Mouse (Mus musculus) brain, embryonic 14.5 days (tissue): ENCODE results near the gene Gls.

Experiments
- CTCF ChIP-seq: fragments of 200-500 bp; IDR thresholded peaks from 2 replicates; pipeline ENCODE4 v1.5.1; 2012; ENCODE audit warnings: inconsistent platforms, mild to moderate bottlenecking, moderate library complexity, borderline replicate concordance; ENCODE audit not compliant: insufficient read depth, insufficient read length; ENCODE audit errors: extremely low read depth
- POLR2A ChIP-seq: fragments of 200-500 bp; IDR thresholded peaks from 2 replicates; pipeline ENCODE4 v1.6.1; 2012; ENCODE audit warnings: mild to moderate bottlenecking, inconsistent platforms, borderline replicate concordance; ENCODE audit not compliant: poor library complexity, insufficient read depth, insufficient read length, severe bottlenecking; ENCODE audit errors: extremely low read depth

DNA sequence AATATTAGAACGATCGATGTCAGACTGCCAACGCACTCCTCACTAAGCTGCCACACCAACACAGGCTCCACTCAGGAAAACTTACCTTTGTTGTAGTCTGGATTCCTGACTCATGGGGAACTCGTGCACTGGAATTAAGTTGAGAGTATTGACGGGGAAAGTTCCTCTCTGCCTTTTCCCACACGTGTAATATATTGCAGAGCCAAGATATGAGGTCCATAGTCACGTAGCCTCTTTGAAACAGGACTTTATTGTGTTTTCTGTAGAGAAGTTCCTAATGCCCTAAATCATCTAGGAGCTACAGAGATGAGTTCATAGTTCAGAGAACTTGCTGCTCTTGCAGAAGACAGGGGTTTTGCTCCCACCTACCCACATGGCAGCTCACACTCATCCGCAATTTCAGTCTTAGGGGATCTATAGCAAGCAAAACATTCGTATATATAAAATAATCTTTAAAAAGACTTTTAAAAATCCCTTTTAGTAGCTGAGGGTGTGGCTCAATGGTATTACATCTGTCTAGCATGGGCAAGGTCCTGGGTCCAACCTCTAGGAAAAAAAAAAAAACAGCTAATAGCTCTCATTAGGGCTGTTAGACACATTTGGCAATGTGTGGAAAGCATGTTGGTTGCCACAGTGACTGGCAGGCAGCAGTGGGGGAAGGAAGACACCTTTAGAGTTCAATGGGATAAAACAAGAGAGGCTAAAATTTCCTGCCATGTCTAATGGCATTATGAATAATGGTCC, 25.1 kb upstream of the Gls start:
- TF ChIP-seq CTCF (no peak), POLR2A (no peak)
